Mouse (Mus musculus) T-cell, adult 66 days (primary cell): ENCODE data around the gene Kif23. TPM values are rescaled to one million over a fixed set of nuclear protein-coding genes. Genes with fewer than 3 reads are reported as not detected.

ENCODE experiments used
- total RNA-seq, 2 experiments: library from RNA; stranded (reverse); gene quantifications; 3 replicates in 1 of 2; 4 replicates in 1 of 2; pipeline ENCODE4 v1.2.4; 2023

Kif23 gene
- total RNA-seq, result 10 to 100 TPM; 37.4 to 48.0 TPM

GRCm38 (mm10) chr9:61946623-61947401 lies at the start of gene Kif23:
Gene Kif23, minus strand, starts transcription at chr9:61946774.

DNA sequence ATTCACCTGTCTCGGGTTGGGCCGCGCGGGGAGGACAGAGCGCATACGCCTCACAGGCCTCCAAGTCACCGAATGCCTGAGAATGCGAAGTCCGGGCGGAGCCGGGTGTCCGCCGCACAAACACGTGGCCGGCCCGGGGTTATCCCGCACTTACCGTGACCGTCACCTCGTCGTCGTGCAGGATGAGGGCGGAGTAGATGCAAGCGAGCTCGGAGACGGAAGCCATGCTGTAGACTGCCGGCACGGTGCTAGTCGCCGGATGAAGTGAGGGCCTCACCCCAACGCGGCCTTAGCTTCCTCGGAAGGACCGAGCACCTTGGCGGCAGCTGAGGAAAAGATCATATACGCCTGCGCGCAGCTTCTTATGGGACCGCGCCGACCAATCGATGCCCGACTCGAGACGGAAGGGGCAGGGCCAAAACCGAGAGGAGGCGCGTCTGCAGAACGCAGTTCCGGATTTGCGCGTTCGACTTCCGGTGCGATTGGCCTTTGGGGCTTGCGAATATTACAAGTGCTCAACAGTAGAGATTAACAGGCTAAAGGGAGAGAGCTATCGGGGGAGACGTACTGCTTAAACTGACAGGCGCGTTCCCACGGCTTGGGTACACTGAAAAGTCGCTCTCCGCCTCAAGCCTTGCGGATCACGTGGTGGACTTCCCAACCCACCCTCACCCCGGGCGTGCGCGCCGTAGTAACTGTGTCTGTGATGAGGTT lies 32.2 kb downstream of the Kif23 start, which contains the start of gene Rplp1:
TSS of gene Rplp1 (minus strand) at position 340 of the 714 bp plus-strand sequence.

Other genes starting within 250 kb of the Kif23 start
- gene Rplp1, start 32.2 kb downstream of the Kif23 start, total RNA-seq, result 1,000 to 10,000 TPM; 8,785 to 9,117 TPM
- gene Paqr5, start 80.1 kb upstream of the Kif23 start, total RNA-seq, result under 1 TPM; 0.21 to 0.73 TPM
- gene Glce, start 175.9 kb upstream of the Kif23 start, total RNA-seq, result 10 to 100 TPM in 1 of 2 experiments, 1 to 10 TPM in 1; 9.2 to 12.7 TPM